Mouse (Mus musculus) heart, adult 2 months (tissue): ENCODE results near the gene Sema3g.

ENCODE experiments used
- CTCF ChIP-seq: fragments of 200-600 bp; IDR thresholded peaks from 2 replicates; pipeline ENCODE4 v1.8.1; 2022; ENCODE audit warnings: antibody characterized with exemption, mild to moderate bottlenecking, moderate library complexity
- EP300 ChIP-seq: fragments of 200-500 bp; IDR thresholded peaks from 2 replicates; pipeline ENCODE4 v1.6.1; 2011; ENCODE audit warnings: low read depth, low read length, control low read depth; ENCODE audit not compliant: insufficient read depth
- POLR2A ChIP-seq: fragments of 200-500 bp; IDR thresholded peaks from 2 replicates; pipeline ENCODE4 v1.6.1; 2011; ENCODE audit warnings: mild to moderate bottlenecking, low read depth, low read length, control low read depth; ENCODE audit not compliant: insufficient read depth

DNA sequence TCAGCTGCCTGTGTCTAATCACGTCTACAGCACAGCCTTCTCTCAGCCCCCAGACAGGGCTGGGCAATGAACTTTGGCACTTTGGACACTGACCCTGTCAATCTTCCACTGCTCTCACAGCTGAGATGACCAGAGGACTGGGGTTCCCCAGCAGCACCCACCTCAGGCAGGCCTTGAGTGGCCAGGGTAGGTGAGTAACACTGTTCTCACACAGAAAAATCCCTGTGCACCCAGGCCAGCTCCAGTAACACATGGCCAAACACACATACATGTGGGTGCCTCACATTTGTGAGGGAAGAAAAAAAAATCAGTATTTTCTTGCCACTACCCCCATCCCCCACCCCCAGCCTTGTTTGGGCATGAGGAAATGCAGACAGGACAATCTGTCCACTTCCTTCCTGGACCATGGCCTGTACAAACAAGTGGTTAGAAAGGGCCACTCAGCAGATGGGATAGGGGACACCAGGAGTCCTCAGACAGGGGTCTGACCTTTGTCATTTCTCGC, 34.8 kb upstream of the Sema3g start:
- TF ChIP-seq POLR2A (peak; percentile 39; the same call in 1 of the 2 replicates), CTCF (no peak), EP300 (0 out of 2 replicates have a peak, but pooled peaks have one; percentile 53)
